Mouse (Mus musculus) MEL (cell line): ENCODE results near the gene Stk4.

Experiments used
- BHLHE40 ChIP-seq: IDR thresholded peaks from 2 replicates; pipeline ENCODE4 v1.6.1; 2012; ENCODE audit warnings: low read depth, mild to moderate bottlenecking, inconsistent platforms, low read length, improper control_type of control experiment, borderline replicate concordance
- CTCF ChIP-seq, 3 experiments: IDR thresholded peaks in 2 of 3; conservative IDR thresholded peaks in 1 of 3; 2 replicates each; pipeline ENCODE4 v1.5.1; 2011 to 2012; ENCODE audit warnings: low read length in 3 of 3, low read depth in 2 of 3, mild to moderate bottlenecking in 2 of 3, improper control_type of control experiment in 1 of 3, inconsistent platforms in 1 of 3, mixed read lengths in 1 of 3, moderate library complexity in 1 of 3; ENCODE audit not compliant: control insufficient read depth in 1 of 3, insufficient read depth in 1 of 3, poor library complexity in 1 of 3, severe bottlenecking in 1 of 3
- EP300 ChIP-seq, 2 experiments: IDR thresholded peaks; 2 replicates each; pipeline ENCODE4 v1.6.1; 2011; ENCODE audit warnings: improper control_type of control experiment in 2 of 2, low read length in 2 of 2, low read depth in 1 of 2, mild to moderate bottlenecking in 1 of 2
- POLR2AphosphoS2 ChIP-seq: IDR thresholded peaks from 2 replicates; pipeline ENCODE4 v1.6.1; 2011; ENCODE audit warnings: low read length, improper control_type of control experiment
- RCOR1 ChIP-seq: IDR thresholded peaks from 2 replicates; pipeline ENCODE4 v1.6.1; 2012; ENCODE audit warnings: low read depth, mild to moderate bottlenecking, inconsistent platforms, low read length, improper control_type of control experiment
- SIN3A ChIP-seq: IDR thresholded peaks from 2 replicates; pipeline ENCODE4 v1.6.1; 2012; ENCODE audit warnings: low read length, improper control_type of control experiment, inconsistent platforms
- SMC3 ChIP-seq: IDR thresholded peaks from 2 replicates; pipeline ENCODE4 v1.6.1; 2011; ENCODE audit warnings: low read depth, low read length, improper control_type of control experiment
- ZKSCAN1 ChIP-seq: IDR thresholded peaks from 2 replicates; pipeline ENCODE4 v1.6.1; 2012; ENCODE audit warnings: low read depth, mild to moderate bottlenecking, inconsistent platforms, low read length, improper control_type of control experiment, moderate library complexity

- TF ChIP-seq BHLHE40 (no peak), EP300 (IDR thresholded peaks at IDR 0.05; ENCODE audit: low read depth in 1 of 2, low read length in 2 of 2) (no peak), SMC3 (no peak), CTCF (IDR thresholded peaks at IDR 0.05 in 2 of 3, conservative IDR thresholded peaks at IDR 0.05 in 1 of 3; ENCODE audit: control insufficient read depth in 1 of 3, insufficient read depth in 1 of 3, low read depth in 2 of 3, low read length in 3 of 3, poor library complexity in 1 of 3, severe bottlenecking in 1 of 3) (no peak), RCOR1 (no peak), POLR2AphosphoS2 (no peak), ZKSCAN1 (no peak), SIN3A (no peak)
Observed at GRCm38 (mm10) chr2:164167752-164168570, 97.8 kb downstream of the Stk4 start.
